Mouse (Mus musculus) lung, adult 2 months (tissue): Measurements from ENCODE around the gene Cacna1h.

ENCODE experiments used
- CTCF ChIP-seq: fragments of 200-500 bp; IDR thresholded peaks from 2 replicates; pipeline ENCODE4 v1.5.1; 2011; ENCODE audit warnings: mild to moderate bottlenecking, low read length, control low read depth; ENCODE audit not compliant: insufficient read depth
- POLR2A ChIP-seq: fragments of 200-500 bp; IDR thresholded peaks from 2 replicates; pipeline ENCODE4 v1.6.1; 2011; ENCODE audit warnings: low read depth, mild to moderate bottlenecking, control low read depth, low read length, borderline replicate concordance; ENCODE audit errors: extremely low read depth

DNA sequence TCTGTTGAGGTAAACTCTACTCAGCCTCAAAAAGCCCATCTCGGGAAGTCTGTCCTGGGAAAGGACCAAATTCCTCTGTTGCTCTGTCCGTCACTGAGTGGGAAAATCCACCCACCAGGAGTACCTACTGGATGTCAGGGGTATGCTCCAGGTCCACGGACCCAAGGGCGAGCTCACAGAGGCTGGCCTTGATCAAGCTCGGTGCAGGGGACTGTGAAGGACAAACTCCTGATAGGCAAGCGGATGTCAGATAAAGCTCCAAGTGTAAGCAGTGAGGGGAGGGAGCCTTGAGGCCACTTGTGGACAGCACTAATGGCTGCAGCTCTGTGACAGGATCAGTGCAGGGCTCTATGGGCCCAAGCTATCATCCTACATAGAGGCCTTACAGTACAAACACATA, 23.4 kb downstream of the Cacna1h start:
- no peak for TF ChIP-seq CTCF
- no peak for TF ChIP-seq POLR2A
